Mouse (Mus musculus) megakaryocyte, embryonic 14.5 days (primary cell): ENCODE measurements at regions not wholly inside any gene's neighbourhood (a gene's known extent, or its start where the extent isn't known, plus 50 kb on each side); places are given as distances from the start of the nearest gene placed in this dataset.

ENCODE experiments used
- FLI1 ChIP-seq: IDR thresholded peaks from 2 replicates; pipeline ENCODE4 v1.6.1; 2012; ENCODE audit warnings: low read length, inconsistent platforms, mixed read lengths
- GATA1 ChIP-seq: IDR thresholded peaks from 3 replicates; pipeline ENCODE4 v1.6.1; 2012; ENCODE audit warnings: mixed read lengths, low read length, inconsistent platforms, borderline replicate concordance

DNA sequence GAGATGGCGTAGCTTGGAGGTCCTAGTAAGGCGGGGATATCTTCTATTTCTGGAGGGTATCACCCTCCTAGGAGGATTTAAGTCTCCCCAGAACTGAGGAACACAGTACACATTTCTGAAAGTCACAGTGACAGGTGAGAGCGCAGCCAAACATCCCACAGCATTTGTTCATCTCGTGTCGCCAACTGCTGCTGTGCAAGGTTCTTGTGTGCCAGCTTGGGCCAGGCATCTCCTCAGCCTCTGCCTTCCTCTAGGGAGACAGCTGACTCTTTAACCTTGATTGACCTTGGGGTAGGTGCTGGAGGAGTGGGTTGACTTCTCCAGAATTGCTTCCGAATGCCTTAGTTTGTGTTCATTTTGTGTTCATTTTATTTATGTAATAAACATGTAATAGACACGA is 291.2 kb downstream of the Sec16b start:
- TF ChIP-seq GATA1: no peak
- no peak for TF ChIP-seq FLI1
